Mouse (Mus musculus) frontal cortex, postnatal 36 days (tissue): ENCODE results near the gene Ifitm10.

Source experiments
- DNase-seq, 2 experiments: peaks; one replicate each; pipeline ENCODE4 v3.0.0; 2022; ENCODE audit warnings: low spot score in 2 of 2

The Ifitm10 gene

GRCm38 (mm10) chr7:142391108-142391507, 17.6 kb upstream of the Ifitm10 start:
- DNase-seq: no peak

- DNase-seq: no peak
These were observed 16.6 kb upstream of the Ifitm10 start for GRCm38 (mm10) chr7:142389961-142390650.

- DNase-seq: no peak
These were observed 15.2 kb upstream of the Ifitm10 start for GRCm38 (mm10) chr7:142388740-142389139.

DNA sequence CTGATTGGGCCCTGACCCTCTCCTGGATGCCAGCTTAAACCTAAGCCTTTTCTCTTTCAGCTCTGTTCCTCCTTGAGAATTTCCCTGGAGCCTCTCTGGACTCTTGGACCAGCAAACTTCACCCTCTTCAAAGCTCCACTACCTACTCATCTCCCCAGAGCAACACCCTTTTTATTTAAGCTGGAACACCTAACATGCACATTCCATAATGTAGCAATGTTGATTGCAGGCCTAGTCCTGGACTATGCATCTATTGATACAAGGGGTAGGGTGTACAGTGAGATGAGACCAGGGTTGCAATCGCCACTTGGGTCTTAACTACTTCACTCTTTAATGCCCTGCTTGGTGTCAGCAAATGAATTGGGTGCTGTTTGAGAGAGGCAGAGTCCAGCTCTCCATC, 14.6 kb upstream of the Ifitm10 start:
- DNase-seq: no peak

- DNase-seq: peak; percentile 96 to 97
These were observed 14.0 kb upstream of the Ifitm10 start, which contains the start of gene Ctsd for GRCm38 (mm10) chr7:142387419-142388148. TSS of gene Ctsd (minus strand) at chr7:142388038.

DNA sequence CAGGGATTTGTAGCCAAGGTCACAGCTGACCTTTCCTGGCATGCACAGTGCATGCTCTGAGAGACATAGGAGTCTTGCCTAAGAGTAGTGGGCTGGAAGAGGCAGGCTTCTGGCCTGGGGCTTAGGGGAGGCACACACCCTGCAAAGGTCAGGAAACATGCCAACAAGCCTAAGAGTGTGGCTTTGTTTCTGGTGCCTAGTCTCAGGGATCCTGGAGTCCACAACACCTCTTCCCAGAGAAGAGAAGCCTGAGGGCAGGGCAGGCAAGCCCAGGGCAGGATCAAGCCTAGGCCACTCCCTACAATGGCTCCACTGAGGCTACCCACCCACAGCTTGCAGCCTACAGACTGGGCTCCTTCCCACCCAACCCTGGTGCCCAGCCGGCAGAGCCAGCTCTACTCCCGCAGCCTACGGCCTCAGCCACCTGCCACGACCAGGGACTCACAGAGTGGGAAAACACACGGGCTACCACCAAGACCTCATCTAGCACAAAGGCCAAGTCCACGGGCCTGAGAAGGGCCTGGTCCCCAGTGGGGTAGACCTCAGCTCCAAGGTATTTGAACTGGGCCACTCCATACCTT, 13.2 kb upstream of the Ifitm10 start:
- DNase-seq: no peak

DNA sequence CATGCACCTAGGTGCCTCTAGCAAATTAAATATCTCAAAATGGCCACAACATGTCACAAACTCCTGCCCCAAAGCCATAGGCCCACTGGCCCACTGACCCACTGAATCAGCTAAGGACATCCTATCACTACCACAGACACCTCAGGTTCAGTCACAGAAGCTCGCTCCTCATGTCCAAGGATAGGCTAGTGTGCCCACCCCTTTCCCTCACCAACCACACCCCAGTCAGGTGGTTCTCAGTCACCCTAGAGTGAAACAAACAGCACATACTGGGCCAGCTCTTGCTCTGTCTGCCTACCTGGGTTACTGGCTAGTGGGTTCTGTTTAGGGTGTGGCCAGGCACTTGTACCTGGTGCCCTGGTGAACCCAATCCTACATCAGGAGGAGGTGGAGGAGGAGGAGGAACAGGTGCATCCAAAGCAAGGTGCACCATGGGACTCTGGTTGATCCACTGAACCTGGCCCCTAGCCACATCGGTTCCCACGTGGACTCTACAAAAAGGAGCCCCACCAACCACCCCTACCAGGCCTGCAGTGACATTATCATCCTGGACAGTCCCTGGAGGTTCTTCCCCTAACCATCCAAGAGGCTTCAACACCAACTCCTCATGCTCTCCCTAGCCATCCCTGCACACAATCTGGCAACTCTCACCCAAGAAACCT, 12.3 kb upstream of the Ifitm10 start:
- no peak for DNase-seq

- no peak for DNase-seq
These were observed 10.8 kb upstream of the Ifitm10 start for GRCm38 (mm10) chr7:142384306-142384705.

GRCm38 (mm10) chr7:142382567-142382966, 9.0 kb upstream of the Ifitm10 start, which contains the start of gene Gm49369:
TSS of gene Gm49369 (minus strand) at chr7:142382667.
- DNase-seq: no peak

GRCm38 (mm10) chr7:142381175-142381574, 7.6 kb upstream of the Ifitm10 start:
- DNase-seq: no peak

- no peak for DNase-seq
These were observed 5.6 kb upstream of the Ifitm10 start for GRCm38 (mm10) chr7:142379186-142379585.

- no peak for DNase-seq
These were observed 3.8 kb upstream of the Ifitm10 start for GRCm38 (mm10) chr7:142377233-142377925.

DNA sequence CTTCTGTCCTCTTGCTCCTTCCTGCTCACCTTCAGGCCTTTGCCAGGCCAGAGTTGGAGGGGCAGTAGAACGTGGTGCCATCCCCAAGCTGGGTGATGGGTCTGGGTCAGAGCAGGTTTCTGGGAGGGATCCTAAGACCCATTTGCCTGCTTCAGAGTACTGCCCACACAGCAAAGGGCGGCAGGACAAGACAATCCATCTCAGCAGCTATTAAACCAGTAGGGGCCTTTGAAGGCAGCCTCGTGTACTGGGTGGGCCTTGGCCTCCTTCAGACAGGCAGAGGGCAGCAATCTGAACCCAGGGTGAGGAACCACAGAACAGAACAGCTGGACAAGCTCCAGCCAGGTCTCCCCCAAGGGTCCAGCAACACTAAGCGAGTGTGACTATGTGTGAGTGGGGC, 2.5 kb upstream of the Ifitm10 start:
- DNase-seq: no peak

GRCm38 (mm10) chr7:142375261-142375724, 1.7 kb upstream of the Ifitm10 start:
- no peak for DNase-seq

GRCm38 (mm10) chr7:142374413-142375015, 961 bp upstream of the Ifitm10 start:
- DNase-seq: no peak

- no peak for DNase-seq
These were observed 514 bp downstream of the Ifitm10 start for GRCm38 (mm10) chr7:142373039-142373438.

DNA sequence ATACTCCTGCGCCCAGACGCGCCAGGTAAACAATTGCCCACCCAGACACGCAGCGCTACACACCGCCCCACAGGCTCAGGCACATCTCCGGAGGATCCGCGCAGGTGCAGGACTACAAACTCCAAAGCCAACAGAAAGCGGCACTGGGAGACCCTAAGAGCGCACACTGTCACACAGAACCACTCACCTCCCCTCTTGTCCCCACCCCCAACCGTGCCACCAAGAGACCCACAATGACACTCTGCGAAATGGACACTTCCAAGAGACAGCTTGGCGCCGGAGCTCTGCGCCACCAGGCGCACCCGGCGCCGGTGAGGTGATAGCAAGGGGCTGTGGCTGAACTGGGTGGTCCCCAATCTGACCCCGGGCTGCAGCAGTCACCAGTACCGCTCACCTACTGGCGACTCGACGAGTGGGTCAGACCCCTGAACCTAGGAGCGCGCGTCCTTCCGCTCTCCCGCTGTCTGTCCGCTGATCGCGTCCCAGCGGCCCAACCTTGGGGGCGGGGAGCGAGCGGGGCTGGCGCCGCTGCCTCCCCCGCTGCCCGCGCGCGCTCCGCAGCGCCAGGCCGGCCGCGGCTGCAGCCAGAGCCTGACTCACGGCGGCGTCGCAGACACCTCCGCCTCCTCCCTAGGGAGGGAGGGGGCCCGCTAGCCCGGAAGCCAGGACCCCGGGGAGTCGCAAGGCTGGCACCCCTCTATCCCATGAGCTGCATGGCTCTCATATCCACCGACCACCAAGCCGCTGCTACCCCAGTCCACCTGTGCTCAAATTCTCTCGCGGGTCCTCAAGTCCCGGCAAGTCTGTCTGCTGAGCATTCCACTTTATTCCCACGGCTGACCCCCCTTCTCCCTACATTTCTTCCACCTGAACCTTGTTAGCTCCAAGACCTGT, 1.5 kb downstream of the Ifitm10 start:
- DNase-seq: no peak

- DNase-seq: peak; percentile 70 to 79
These were observed 2.2 kb downstream of the Ifitm10 start for GRCm38 (mm10) chr7:142371398-142371767.

DNA sequence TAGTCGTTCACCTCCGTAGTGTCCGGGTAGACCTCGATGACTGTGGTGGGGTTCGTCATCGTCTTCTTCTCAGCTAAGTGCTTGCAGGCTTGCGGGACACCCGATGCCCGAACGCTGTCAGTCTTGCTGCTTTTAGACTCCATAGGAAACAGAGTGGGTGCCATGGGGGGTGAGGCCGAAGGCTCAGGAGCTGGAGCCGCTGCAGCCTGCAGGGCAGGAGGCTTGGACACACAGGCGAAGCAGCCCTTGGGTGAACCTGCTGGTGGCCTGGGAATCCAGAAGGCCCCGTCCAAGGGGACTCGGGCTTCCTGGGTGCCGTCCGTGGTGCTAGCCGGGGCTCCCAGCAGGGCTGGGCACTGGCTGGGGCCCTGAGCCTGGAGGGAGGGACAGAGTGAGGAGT, 2.6 kb downstream of the Ifitm10 start:
- no peak for DNase-seq

- DNase-seq: no peak
These were observed 3.7 kb downstream of the Ifitm10 start for GRCm38 (mm10) chr7:142369820-142370219.
